Mouse (Mus musculus) bone marrow macrophage, adult 2 months (primary cell): ENCODE results near the gene Dcps.

Experiments
- CTCF ChIP-seq: IDR thresholded peaks from 2 replicates; pipeline ENCODE4 v1.5.1; 2012; ENCODE audit warnings: low read depth, mild to moderate bottlenecking, low read length, moderate library complexity
- POLR2A ChIP-seq: IDR thresholded peaks from 2 replicates; pipeline ENCODE4 v1.6.1; 2012; ENCODE audit warnings: mild to moderate bottlenecking, low read depth, low read length, borderline replicate concordance

DNA sequence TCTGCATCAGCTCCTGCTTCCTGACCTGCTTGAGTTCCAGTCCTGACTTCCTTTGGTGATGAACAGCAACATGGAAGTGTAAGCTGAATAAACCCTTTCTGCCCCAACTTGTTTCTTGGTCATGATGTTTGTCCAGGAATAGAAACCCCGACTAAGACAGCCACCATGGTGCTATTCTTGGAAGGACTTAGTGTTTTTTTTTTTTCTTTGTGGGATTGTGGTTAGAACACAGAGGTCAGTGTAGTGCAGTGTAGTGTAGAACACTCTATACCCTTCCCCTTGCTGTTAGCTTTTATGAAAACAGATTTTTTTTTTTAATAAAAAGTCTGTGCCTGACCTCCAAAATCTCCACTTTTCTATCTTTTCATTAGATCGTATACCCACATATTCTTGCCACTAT, 7.0 kb upstream of the Dcps start:
- no peak for TF ChIP-seq POLR2A
- no peak for TF ChIP-seq CTCF
